Mouse (Mus musculus) neural tube, embryonic 15.5 days (tissue): ENCODE data around the gene Gpbp1. TPM values are rescaled to one million over a fixed set of nuclear protein-coding genes. Genes with fewer than 3 reads are reported as not detected.

Experiments
- ATAC-seq: fragments of 200-750 bp; cut with Nextera tagmentation; 2 replicates; pipeline ENCODE4 v1.8.0; 2017; ENCODE audit warnings: mild to moderate bottlenecking, moderate TSS enrichment, moderate library complexity; ENCODE audit not compliant: low FRiP score
- H3K27ac ChIP-seq: fragments of 300-500 bp; sonication (generic); replicated peaks from 2 replicates; pipeline ENCODE4 v1.5.1; 2015; ENCODE audit warnings: mild to moderate bottlenecking, inconsistent platforms
- H3K27me3 ChIP-seq: fragments of 300-500 bp; sonication (generic); replicated peaks from 2 replicates; pipeline ENCODE4 v1.6.1; 2015; ENCODE audit warnings: inconsistent platforms
- H3K36me3 ChIP-seq: fragments of 300-500 bp; sonication (generic); 2 replicates; pipeline ENCODE4 v1.6.1; 2015; ENCODE audit warnings: inconsistent platforms
- H3K4me1 ChIP-seq: fragments of 300-500 bp; sonication (generic); 2 replicates; pipeline ENCODE4 v1.6.1; 2015; ENCODE audit warnings: inconsistent platforms
- H3K4me2 ChIP-seq: fragments of 300-500 bp; sonication (generic); 2 replicates; pipeline ENCODE4 v1.6.1; 2015; ENCODE audit warnings: inconsistent platforms, mild to moderate bottlenecking, moderate library complexity
- H3K4me3 ChIP-seq: fragments of 300-500 bp; sonication (generic); replicated peaks from 2 replicates; pipeline ENCODE4 v1.5.1; 2015; ENCODE audit warnings: mild to moderate bottlenecking, inconsistent platforms
- H3K9ac ChIP-seq: fragments of 300-500 bp; sonication (generic); replicated peaks from 2 replicates; pipeline ENCODE4 v1.6.1; 2015; ENCODE audit warnings: mild to moderate bottlenecking, inconsistent platforms
- H3K9me3 ChIP-seq: fragments of 300-500 bp; sonication (generic); replicated peaks from 2 replicates; pipeline ENCODE4 v1.6.1; 2016; ENCODE audit warnings: inconsistent platforms
- WGBS: fragments of 180-500 bp; shearing (Covaris S2); methylation state at CpG from one replicate; pipeline ENCODE4 v1.1.7; 2015; ENCODE audit warnings: mixed read lengths; 5-methylcytosine and 5-hydroxymethylcytosine counted together
- polyA plus RNA-seq: library from polyadenylated mRNA; unstranded; fragments of >200 nt; fragmentation: Nextera tagmentation; extraction: Ambion mirVana; gene quantifications from 2 replicates; pipeline ENCODE4 v1.2.1, GENCODE M21; 2015

The Gpbp1 gene
- polyA plus RNA-seq, 1 experiment from 2014 or later = 80.8 TPM

DNA sequence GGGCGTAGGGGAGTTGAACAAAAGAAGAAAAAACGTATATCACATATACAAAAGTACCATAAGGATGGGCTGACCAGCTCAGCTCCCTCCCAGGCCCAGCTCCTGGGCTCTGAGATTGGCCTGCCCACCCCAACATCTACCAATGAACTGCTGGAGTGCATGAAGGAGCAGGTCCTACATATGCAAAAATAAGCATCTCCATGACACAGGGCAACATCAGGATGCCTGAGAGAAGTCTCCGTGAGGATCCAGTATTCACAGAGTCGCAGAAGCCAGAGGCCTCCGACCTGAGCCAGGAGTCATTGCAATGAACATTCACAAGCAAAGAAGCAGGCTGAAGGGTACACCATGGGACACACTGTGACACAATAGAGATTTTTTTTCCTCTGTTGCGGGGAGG is 96.5 kb downstream of the Gpbp1 start:
- Histone ChIP-seq H3K4me1 (no peaks in the 10 kb centered on the region), H3K4me3 (no peak overlapping the region), H3K27me3 (no peaks in the 10 kb centered on the region), H3K4me2 (no peak overlapping the region), H3K36me3 (no peaks in the 10 kb centered on the region), H3K27ac (no peak overlapping the region), H3K9ac (no peak overlapping the region), H3K9me3 (no peaks in the 10 kb centered on the region)
- no peak for ATAC-seq
- 62% methylated on average over 6 of the region's 6 CpGs for WGBS

DNA sequence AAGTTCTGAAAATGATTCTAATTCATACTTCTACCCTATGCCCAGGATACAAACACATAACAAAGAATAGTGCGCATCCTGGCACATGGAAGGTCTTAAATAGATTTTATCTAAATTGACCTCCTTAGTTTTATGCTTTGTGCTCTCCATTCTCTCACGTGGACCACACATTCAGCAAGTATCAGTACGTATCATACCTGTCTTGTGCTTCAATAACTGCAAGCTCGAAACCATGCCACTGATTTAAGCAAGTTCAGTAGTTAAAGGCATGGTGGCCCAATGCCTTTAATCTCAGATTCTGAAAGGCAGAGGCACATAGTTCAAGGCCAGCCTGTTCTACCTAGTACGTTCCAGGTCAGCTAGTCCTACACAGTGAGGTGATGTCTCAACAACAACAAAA is 98.5 kb downstream of the Gpbp1 start:
- no peak overlapping the region for H3K4me2 ChIP-seq
- no peaks in the 10 kb centered on the region for H3K9me3 ChIP-seq
- no peaks in the 10 kb centered on the region for H3K27me3 ChIP-seq
- H3K36me3 ChIP-seq = no peaks in the 10 kb centered on the region
- ATAC-seq = no peak
- 92% methylated on average over 5 of the region's 5 CpGs for WGBS
- H3K27ac ChIP-seq = no peak overlapping the region
- no peak overlapping the region for H3K4me3 ChIP-seq
- H3K4me1 ChIP-seq = no peaks in the 10 kb centered on the region
- H3K9ac ChIP-seq = no peak overlapping the region

DNA sequence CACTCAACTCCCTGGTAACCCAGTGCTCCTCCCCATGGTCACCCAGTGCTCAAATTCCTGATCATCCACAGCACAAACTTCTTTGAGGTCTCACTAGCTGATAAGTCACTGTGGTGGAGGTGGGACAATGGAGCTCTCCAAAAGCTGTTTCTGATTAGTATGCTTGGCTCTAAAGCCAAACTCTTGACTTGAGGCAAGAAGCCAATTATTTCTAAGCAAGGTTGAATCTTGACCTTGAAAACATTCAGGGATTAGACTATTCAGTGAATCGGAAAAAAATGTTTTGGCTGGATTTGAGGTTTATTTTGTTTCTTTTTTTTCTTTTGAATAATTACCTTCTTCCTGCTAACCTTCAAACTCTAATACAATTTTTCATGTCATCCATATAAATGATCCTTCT is 98.9 kb downstream of the Gpbp1 start:
- Histone ChIP-seq H3K9ac (no peak overlapping the region), H3K9me3 (no peaks in the 10 kb centered on the region), H3K4me1 (no peaks in the 10 kb centered on the region), H3K27me3 (no peaks in the 10 kb centered on the region), H3K4me3 (no peak overlapping the region), H3K27ac (no peak overlapping the region), H3K4me2 (no peak overlapping the region), H3K36me3 (no peaks in the 10 kb centered on the region)
- 85% methylated on average over 1 of the region's 1 CpGs for WGBS
- ATAC-seq = no peak

DNA sequence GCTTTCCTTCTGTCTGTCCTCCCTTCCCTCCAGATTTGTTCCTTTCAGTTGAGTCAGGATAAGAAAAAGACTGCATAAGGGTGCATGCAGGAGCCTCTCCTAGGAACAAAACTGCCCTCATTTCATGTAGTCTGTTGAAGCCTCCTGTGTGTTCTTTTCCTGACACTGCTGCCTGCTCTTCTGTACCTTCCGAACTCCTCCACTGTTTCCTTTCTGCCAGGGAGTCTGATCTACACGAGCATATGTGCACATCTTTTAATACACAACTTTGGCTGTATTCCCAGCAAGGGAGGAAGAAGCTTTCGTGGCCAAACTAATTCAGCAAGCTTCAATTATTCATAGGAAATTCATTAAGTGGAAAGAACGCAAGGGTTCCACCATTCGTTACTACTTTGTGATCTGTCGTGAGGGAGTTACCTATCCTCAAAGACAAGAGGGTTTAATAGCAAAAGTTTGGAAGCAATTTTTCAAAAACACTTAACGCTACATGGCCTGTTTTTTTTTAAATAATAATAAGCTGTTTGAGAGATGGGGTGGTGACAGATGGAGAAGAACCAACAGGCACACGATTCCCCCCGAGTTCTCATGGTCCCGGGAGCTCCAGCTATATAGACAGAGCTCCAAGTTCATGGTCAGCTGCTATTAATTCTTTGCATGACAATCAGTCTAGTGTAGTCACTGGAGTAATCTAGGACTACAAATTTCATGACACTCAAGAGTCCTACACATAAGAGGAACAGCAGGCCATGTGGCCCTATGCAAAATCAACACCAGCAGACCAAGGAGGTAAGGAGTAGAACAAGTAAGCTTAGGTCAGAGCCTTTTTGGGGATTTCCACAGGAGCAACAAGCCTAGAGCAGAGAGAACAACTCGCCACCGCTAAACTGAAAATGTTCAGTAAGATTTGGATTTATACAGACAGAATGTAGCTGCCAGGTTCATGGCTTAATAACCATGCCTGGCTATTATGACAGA is 105.6 kb downstream of the Gpbp1 start:
- no peak for ATAC-seq
- no peaks in the 10 kb centered on the region for H3K4me1 ChIP-seq
- H3K27ac ChIP-seq = no peak overlapping the region
- H3K4me2 ChIP-seq = no peak overlapping the region
- H3K4me3 ChIP-seq = no peak overlapping the region
- H3K9ac ChIP-seq = no peak overlapping the region
- peaks cover 8% of the 10 kb centered on the region; the same call in 1 of the 2 replicates for H3K9me3 ChIP-seq
- no peaks in the 10 kb centered on the region for H3K36me3 ChIP-seq
- no peaks in the 10 kb centered on the region for H3K27me3 ChIP-seq
- WGBS = 68% methylated on average over 12 of the region's 12 CpGs

Other genes with a start within 250 kb of the Gpbp1 start
- not detected in 2 replicates for gene Actbl2, start 235.1 kb downstream of the Gpbp1 start, polyA plus RNA-seq
- gene Gm49496, start 59.8 kb upstream of the Gpbp1 start, polyA plus RNA-seq = not detected in 2 replicates
- not detected in 2 replicates for gene Gm10198, start 102.7 kb upstream of the Gpbp1 start, polyA plus RNA-seq
- gene Mier3, start 190.9 kb upstream of the Gpbp1 start, polyA plus RNA-seq = 15.6 and 16.0 TPM in 2 replicates